Mouse (Mus musculus) 3T3-L1 (cell line): Measurements from ENCODE around the gene Ferd3l.

Experiments
- DNase-seq: peaks from one replicate; pipeline ENCODE4 v3.0.0-alpha.2; 2015; ENCODE audit warnings: low read depth, low spot score

Gene Ferd3l

GRCm38 (mm10) chr12:33965661-33966360, 37.6 kb downstream of the Ferd3l start:
- no peak for DNase-seq

DNA sequence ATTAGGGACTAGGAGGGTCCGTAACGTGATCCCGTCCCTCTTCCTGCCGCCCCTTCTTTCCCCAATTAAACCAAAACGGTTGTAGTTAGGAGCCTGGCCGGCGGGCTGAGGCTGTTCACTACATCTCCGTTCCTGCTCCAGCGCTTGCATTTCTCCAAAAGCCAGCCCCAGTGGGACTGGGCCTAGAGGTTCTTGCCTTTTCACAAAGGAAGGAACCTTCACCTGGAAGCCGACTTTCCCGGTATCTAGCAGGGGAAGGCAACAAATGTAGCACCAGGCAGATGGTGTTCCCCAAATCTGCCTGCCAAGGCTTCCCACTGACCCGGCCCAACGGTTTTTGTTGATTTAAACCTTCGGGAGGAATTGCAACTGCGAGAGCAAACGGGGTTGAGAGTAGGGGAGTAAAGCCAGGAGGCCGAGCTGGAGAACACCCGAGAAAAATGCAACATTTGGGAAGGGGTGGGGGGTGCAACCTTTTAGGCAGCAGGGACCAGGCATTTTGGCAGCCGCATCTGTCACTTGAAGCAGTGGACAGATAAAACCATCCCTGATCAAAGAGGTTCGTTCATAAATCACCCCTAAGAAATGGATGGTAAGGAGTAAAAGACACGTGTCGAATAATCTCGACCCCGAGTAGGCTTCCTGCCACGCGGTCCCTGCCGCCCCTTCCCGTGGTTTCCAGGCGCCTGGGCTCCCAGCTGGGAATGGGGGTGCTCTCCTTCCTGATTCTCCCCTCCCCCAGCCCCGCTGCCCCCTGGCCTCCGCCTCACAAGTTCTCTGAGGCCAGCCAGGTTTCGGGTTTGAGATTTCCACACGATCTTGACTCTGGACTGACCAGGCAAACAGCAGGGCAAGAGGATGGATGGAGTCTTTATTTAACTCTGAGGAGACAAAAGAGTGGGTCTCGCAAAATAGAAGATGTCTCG, 38.5 kb downstream of the Ferd3l start:
- no peak for DNase-seq

DNA sequence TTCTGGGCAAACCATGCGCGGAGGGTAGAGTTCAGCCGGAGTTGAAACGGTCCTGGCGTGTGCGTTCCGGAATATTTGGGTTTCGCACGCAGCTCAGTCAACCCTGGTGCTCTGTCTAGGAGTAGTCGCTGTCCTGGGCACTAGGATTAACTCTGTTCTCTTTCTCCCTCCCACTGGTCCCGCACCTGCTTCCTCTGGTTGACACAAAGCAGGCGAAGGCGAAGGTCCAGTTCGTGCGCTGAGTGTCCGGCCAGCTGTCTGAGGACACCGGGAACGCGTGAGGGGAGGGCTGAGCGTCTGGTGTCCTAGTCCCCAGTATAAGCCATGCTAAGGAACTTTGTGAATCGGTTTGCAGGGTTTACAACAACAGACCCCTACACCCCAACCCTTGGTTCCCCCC, 39.3 kb downstream of the Ferd3l start:
- DNase-seq, result no peak

- DNase-seq, result no peak
These were observed 40.0 kb downstream of the Ferd3l start for GRCm38 (mm10) chr12:33968041-33968897.

GRCm38 (mm10) chr12:33968898-33969178, 40.6 kb downstream of the Ferd3l start:
- DNase-seq, result no peak
